Mouse (Mus musculus): ENCODE data around the gene Cdh6. TPM values are rescaled to one million over a fixed set of nuclear protein-coding genes. Genes with fewer than 3 reads are reported as not detected.
A peak's percentile ranks its signal among the peaks of the same experiment; 100 is the strongest.

Cdh6 gene
- polyA plus RNA-seq, 1 experiment from 2014 or later = 0.20 TPM

DNA sequence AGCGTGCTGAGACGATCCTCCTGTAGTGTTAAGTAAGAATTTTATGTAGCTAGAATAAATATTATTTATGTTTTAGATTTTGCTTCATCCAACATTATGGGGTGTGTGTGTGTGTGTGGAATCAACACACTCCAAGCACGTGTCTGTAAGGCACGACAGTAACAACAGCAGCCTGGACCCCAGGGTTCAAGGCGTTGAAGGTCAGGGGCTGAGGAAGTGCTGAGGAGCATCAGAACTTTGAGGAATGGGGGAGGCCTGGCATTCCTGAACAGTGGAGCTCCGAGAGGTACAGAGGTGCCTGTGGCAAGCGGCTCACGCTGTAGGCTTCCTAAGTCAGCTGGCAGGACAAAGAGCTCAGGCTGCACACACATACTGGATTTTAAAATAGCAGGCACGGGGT, 78.1 kb downstream of the Cdh6 start:
- no peak overlapping the region for H3K9ac ChIP-seq (replicated peaks)
- no peak overlapping the region for H3K4me3 ChIP-seq (ENCODE audit: low read depth, low read length)
- no peak for TF ChIP-seq EP300 (IDR thresholded peaks at IDR 0.05; ENCODE audit: low read depth)
- no peak for TF ChIP-seq CTCF (IDR thresholded peaks at IDR 0.05; ENCODE audit: low read depth)
- H3K27ac ChIP-seq (ENCODE audit: low read depth) = no peak overlapping the region
- no peak overlapping the region for H3K4me2 ChIP-seq (ENCODE audit: low read depth, low read length)
- H3K9me3 ChIP-seq (ENCODE audit: low read length) = no peaks in the 10 kb centered on the region
- H3K4me1 ChIP-seq (ENCODE audit: insufficient read depth) = no peaks in the 10 kb centered on the region
- H3K27me3 ChIP-seq (ENCODE audit: insufficient read depth, low read length) = no peaks in the 10 kb centered on the region
- ATAC-seq (no peak), DNase-seq (no peak)
- H3K36me3 ChIP-seq (replicated peaks; ENCODE audit: insufficient read depth, low read length) = no peaks in the 10 kb centered on the region
- WGBS (ENCODE audit: insufficient replicate concordance) = 67% methylated on average over 9 of the region's 9 CpGs

DNA sequence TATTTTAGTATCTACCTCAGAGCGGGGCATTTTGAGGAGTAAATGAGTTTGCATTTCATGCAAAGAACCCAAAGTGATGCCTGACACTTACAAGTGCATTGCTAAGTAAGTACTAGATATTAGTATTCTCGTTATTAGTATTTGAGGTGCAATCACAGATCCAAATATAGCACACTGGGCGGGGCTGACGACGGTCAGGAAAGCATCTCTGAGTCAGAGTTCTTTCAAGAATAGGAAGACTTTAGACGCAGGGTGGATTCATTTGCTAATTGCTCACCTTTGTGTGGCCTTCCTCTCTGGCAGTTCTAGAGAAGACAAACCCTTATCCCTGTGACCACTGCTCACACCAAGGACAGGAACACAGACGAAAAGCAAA, 78.6 kb downstream of the Cdh6 start:
- no peaks in the 10 kb centered on the region for H3K36me3 ChIP-seq (replicated peaks; ENCODE audit: insufficient read depth, low read length)
- TF ChIP-seq EP300 (IDR thresholded peaks at IDR 0.05; ENCODE audit: low read depth) = no peak
- no peak for TF ChIP-seq CTCF (IDR thresholded peaks at IDR 0.05; ENCODE audit: low read depth)

DNA sequence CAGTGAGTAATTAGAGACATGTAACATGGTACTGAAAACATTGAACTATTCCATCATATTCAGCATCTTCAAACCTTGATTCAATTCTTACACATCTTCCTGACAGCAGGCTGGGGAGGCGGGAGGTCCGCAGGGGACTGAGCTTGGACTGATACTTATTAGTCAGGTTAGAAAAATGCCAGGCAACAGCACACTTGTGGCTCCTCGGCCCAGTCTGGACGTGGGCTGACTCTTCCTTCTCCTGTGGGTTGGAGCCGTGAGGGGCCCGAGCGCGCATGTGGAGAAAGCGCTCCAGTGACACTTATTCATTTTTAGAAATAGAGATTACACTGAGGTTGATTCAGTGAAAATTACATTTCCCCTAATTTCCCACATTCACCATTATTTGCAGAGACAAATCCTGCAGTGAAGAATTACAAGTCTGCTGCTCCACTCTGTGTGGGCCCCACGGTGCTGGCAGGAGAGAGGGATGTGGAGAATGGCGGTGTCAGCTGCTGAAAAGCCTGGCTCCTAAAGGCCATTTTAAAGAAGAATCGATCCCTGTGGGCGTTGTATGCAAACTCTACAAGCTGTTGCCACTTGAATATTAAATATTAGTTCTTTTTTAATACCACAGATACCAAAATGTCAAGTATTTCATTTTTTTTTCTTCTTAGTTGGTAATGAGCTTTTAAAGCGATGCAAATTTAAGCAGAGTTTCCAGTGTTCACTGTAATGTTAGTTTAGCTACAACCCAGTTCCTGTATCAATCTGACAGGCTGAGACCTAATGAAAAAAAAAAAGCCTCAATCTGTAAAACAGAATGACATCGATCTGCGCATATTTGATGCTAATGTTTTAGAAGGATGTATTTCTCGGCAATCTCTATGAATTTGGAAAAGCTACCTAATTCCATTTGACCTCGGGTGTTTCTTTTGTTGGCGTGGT, 79.3 kb downstream of the Cdh6 start:
- Histone ChIP-seq H3K36me3 (replicated peaks; ENCODE audit: insufficient read depth, low read length) (no peaks in the 10 kb centered on the region), H3K9ac (replicated peaks) (no peak overlapping the region), H3K4me3 (ENCODE audit: low read depth, low read length) (no peak overlapping the region), H3K27me3 (ENCODE audit: insufficient read depth, low read length) (no peaks in the 10 kb centered on the region), H3K27ac (ENCODE audit: low read depth) (no peak overlapping the region), H3K9me3 (ENCODE audit: low read length) (no peaks in the 10 kb centered on the region), H3K4me2 (ENCODE audit: low read depth, low read length) (no peak overlapping the region), H3K4me1 (ENCODE audit: insufficient read depth) (no peaks in the 10 kb centered on the region)
- ATAC-seq (no peak), DNase-seq (no peak)
- no peak for TF ChIP-seq EP300 (IDR thresholded peaks at IDR 0.05; ENCODE audit: low read depth)
- no peak for TF ChIP-seq CTCF (IDR thresholded peaks at IDR 0.05; ENCODE audit: low read depth)
- WGBS (ENCODE audit: insufficient replicate concordance) = 84% methylated on average over 19 of the region's 19 CpGs

More for the DNA sequence above, 78.6 kb downstream of the Cdh6 start:
- Histone ChIP-seq H3K9me3 (ENCODE audit: low read length) (no peaks in the 10 kb centered on the region), H3K4me1 (ENCODE audit: insufficient read depth) (no peaks in the 10 kb centered on the region), H3K27me3 (ENCODE audit: insufficient read depth, low read length) (no peaks in the 10 kb centered on the region), H3K4me2 (ENCODE audit: low read depth, low read length) (no peak overlapping the region), H3K4me3 (ENCODE audit: low read depth, low read length) (no peak overlapping the region), H3K9ac (replicated peaks) (no peak overlapping the region), H3K27ac (ENCODE audit: low read depth) (no peak overlapping the region)
- 61% methylated on average over 7 of the region's 7 CpGs for WGBS (ENCODE audit: insufficient replicate concordance)
- ATAC-seq (no peak), DNase-seq (no peak)

DNA sequence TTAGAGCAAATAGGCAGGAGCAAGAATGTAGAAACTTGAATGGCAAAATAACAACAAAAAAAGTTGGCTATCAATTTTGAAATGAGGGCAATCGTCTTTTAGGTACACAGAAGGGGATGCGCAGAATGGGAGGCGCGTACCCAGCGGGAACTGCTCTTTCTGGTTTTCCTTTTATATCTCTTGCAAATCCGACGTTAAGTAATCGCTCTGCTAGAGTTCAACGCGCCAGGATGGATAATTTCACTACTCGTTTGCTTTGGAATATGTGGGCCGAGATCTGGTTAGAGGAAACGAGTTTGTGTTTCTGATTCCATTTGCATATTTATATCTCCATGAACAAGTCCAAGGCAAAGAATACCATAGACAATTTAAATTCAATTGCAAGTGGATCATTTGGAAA, 81.4 kb downstream of the Cdh6 start:
- ATAC-seq (no peak), DNase-seq (no peak)
- Histone ChIP-seq H3K27ac (ENCODE audit: low read depth) (no peak overlapping the region), H3K4me2 (ENCODE audit: low read depth, low read length) (no peak overlapping the region), H3K9ac (replicated peaks) (no peak overlapping the region), H3K9me3 (ENCODE audit: low read length) (no peaks in the 10 kb centered on the region), H3K36me3 (replicated peaks; ENCODE audit: insufficient read depth, low read length) (no peaks in the 10 kb centered on the region), H3K4me1 (ENCODE audit: insufficient read depth) (no peaks in the 10 kb centered on the region), H3K27me3 (ENCODE audit: insufficient read depth, low read length) (no peaks in the 10 kb centered on the region), H3K4me3 (ENCODE audit: low read depth, low read length) (no peak overlapping the region)
- no peak for TF ChIP-seq CTCF (IDR thresholded peaks at IDR 0.05; ENCODE audit: low read depth)
- TF ChIP-seq EP300 (IDR thresholded peaks at IDR 0.05; ENCODE audit: low read depth) = no peak
- WGBS (ENCODE audit: insufficient replicate concordance) = 87% methylated on average over 13 of the region's 13 CpGs

GRCm38 (mm10) chr15:13088504-13089058, 84.9 kb downstream of the Cdh6 start:
- Histone ChIP-seq H3K4me1 (ENCODE audit: insufficient read depth) (no peaks in the 10 kb centered on the region), H3K9ac (replicated peaks) (no peak overlapping the region), H3K27ac (ENCODE audit: low read depth) (no peak overlapping the region), H3K4me3 (ENCODE audit: low read depth, low read length) (no peak overlapping the region), H3K36me3 (replicated peaks; ENCODE audit: insufficient read depth, low read length) (no peaks in the 10 kb centered on the region), H3K4me2 (ENCODE audit: low read depth, low read length) (no peak overlapping the region), H3K9me3 (ENCODE audit: low read length) (no peaks in the 10 kb centered on the region), H3K27me3 (ENCODE audit: insufficient read depth, low read length) (no peaks in the 10 kb centered on the region)
- TF ChIP-seq CTCF (IDR thresholded peaks at IDR 0.05; ENCODE audit: low read depth) = peak; percentile 75
- no peak for TF ChIP-seq EP300 (IDR thresholded peaks at IDR 0.05; ENCODE audit: low read depth)
- DNase-seq (peak; percentile 53), ATAC-seq (peak; percentile 29; the same call in 1 of the 2 replicates)
- WGBS (ENCODE audit: insufficient replicate concordance) = 40% methylated on average over 7 of the region's 7 CpGs

- WGBS (ENCODE audit: insufficient replicate concordance) = 73% methylated on average over 9 of the region's 9 CpGs
Observed at GRCm38 (mm10) chr15:13084746-13085145, 88.7 kb downstream of the Cdh6 start.

More at GRCm38 (mm10) chr15:13084746-13085145, 88.7 kb downstream of the Cdh6 start:
- no peak overlapping the region for H3K4me3 ChIP-seq (ENCODE audit: low read depth, low read length)
- no peaks in the 10 kb centered on the region for H3K4me1 ChIP-seq (ENCODE audit: insufficient read depth)
- no peak overlapping the region for H3K9ac ChIP-seq (replicated peaks)
- TF ChIP-seq CTCF (IDR thresholded peaks at IDR 0.05; ENCODE audit: low read depth) (no peak), EP300 (IDR thresholded peaks at IDR 0.05; ENCODE audit: low read depth) (no peak)
- H3K36me3 ChIP-seq (replicated peaks; ENCODE audit: insufficient read depth, low read length) = no peaks in the 10 kb centered on the region
- H3K4me2 ChIP-seq (ENCODE audit: low read depth, low read length) = no peak overlapping the region
- H3K27ac ChIP-seq (ENCODE audit: low read depth) = no peak overlapping the region
- H3K27me3 ChIP-seq (ENCODE audit: insufficient read depth, low read length) = no peaks in the 10 kb centered on the region
- DNase-seq (no peak), ATAC-seq (no peak)
- no peaks in the 10 kb centered on the region for H3K9me3 ChIP-seq (ENCODE audit: low read length)

All from liver, postnatal 0 days (tissue).